Mouse (Mus musculus): Measurements from ENCODE around the gene Gm5891. TPM values are rescaled to one million over a fixed set of nuclear protein-coding genes. Genes with fewer than 3 reads are reported as not detected.
"Not testable (repeated sequence)": the region's sequence is repeated elsewhere in the genome, so short reads cannot be mapped to it uniquely, and the experiment has no call there.

Gene Gm5891
- not detected in 2 replicates for polyA plus RNA-seq (2012; ENCODE audit: insufficient read depth, low replicate concordance)

GRCm38 (mm10) chr7:21921191-21921590 lies at the start of gene Gm5891:
Gene Gm5891 (minus strand): TSS chr7:21921291.
- not testable (repeated sequence) for H3K9me3 ChIP-seq; H3K4me3 ChIP-seq (replicated peaks); H3K27me3 ChIP-seq (replicated peaks); H3K36me3 ChIP-seq (replicated peaks; ENCODE audit: low read length); H3K4me1 ChIP-seq

Other genes with a start within 250 kb of the Gm5891 start
- not detected in 2 replicates for gene Gm4175, start 159.8 kb downstream of the Gm5891 start, polyA plus RNA-seq (2012; ENCODE audit: insufficient read depth, low replicate concordance)
- gene Gm4177, start 124.6 kb downstream of the Gm5891 start, polyA plus RNA-seq (2012; ENCODE audit: insufficient read depth, low replicate concordance), result not detected in 2 replicates
- not detected in 2 replicates for gene Vmn1r135, start 88.9 kb downstream of the Gm5891 start, polyA plus RNA-seq (2012; ENCODE audit: insufficient read depth, low replicate concordance)
- not detected in 2 replicates for gene Gm5725, start 77.0 kb downstream of the Gm5891 start, polyA plus RNA-seq (2012; ENCODE audit: insufficient read depth, low replicate concordance)
- not detected in 2 replicates for gene Vmn1r137, start 73.3 kb upstream of the Gm5891 start, polyA plus RNA-seq (2012; ENCODE audit: insufficient read depth, low replicate concordance)
- gene Vmn1r138, start 107.6 kb upstream of the Gm5891 start, polyA plus RNA-seq (2012; ENCODE audit: insufficient read depth, low replicate concordance), result not detected in 2 replicates
- not detected in 2 replicates for gene Gm6176, start 135.0 kb upstream of the Gm5891 start, polyA plus RNA-seq (2012; ENCODE audit: insufficient read depth, low replicate concordance)
- not detected in 2 replicates for gene Vmn1r139, start 147.8 kb upstream of the Gm5891 start, polyA plus RNA-seq (2012; ENCODE audit: insufficient read depth, low replicate concordance)
- gene Gm16451, start 197.0 kb upstream of the Gm5891 start, polyA plus RNA-seq (2012; ENCODE audit: insufficient read depth, low replicate concordance), result not detected in 2 replicates
- not detected in 2 replicates for gene Gm10666, start 213.4 kb upstream of the Gm5891 start, polyA plus RNA-seq (2012; ENCODE audit: insufficient read depth, low replicate concordance)
- gene Vmn1r142, start 242.7 kb upstream of the Gm5891 start, polyA plus RNA-seq (2012; ENCODE audit: insufficient read depth, low replicate concordance), result not detected in 2 replicates

Data from megakaryocyte, embryonic 14.5 days (primary cell).